Mouse (Mus musculus) liver, postnatal 0 days (tissue): ENCODE results near the gene Plekhg2. TPM values are rescaled to one million over a fixed set of nuclear protein-coding genes. Genes with fewer than 3 reads are reported as not detected.

Experiments
- ATAC-seq: fragments of 200-750 bp; cut with Nextera tagmentation; 2 replicates; pipeline ENCODE4 v1.8.0; 2017; ENCODE audit warnings: mild to moderate bottlenecking, moderate library complexity
- DNase-seq: peaks from one replicate; pipeline ENCODE4 v3.0.0-alpha.2; 2016
- H3K27ac ChIP-seq: fragments of 300-500 bp; sonication (generic); 2 replicates; pipeline ENCODE4 v1.5.1; 2014; ENCODE audit warnings: antibody characterized with exemption, moderate library complexity, mild to moderate bottlenecking, low read depth
- H3K27me3 ChIP-seq: fragments of 300-500 bp; sonication (generic); 2 replicates; pipeline ENCODE4 v1.6.1; 2014; ENCODE audit warnings: low read length, control low read depth, mixed read lengths; ENCODE audit not compliant: insufficient read depth
- H3K36me3 ChIP-seq: fragments of 300-500 bp; sonication (generic); replicated peaks from 2 replicates; pipeline ENCODE4 v1.6.1; 2014; ENCODE audit warnings: mild to moderate bottlenecking, control low read depth, low read length, moderate library complexity, mixed read lengths; ENCODE audit not compliant: insufficient read depth
- H3K4me1 ChIP-seq: fragments of 300-500 bp; sonication (generic); 2 replicates; pipeline ENCODE4 v1.6.1; 2014; ENCODE audit warnings: antibody characterized with exemption, mild to moderate bottlenecking, control low read depth; ENCODE audit not compliant: insufficient read depth
- H3K4me2 ChIP-seq: fragments of 300-500 bp; sonication (generic); 2 replicates; pipeline ENCODE4 v1.6.1; 2014; ENCODE audit warnings: low read depth, mild to moderate bottlenecking, low read length, moderate library complexity, mixed read lengths
- H3K4me3 ChIP-seq: fragments of 300-500 bp; sonication (generic); 2 replicates; pipeline ENCODE4 v1.5.1; 2014; ENCODE audit warnings: low read depth, low read length
- H3K9ac ChIP-seq: fragments of 300-500 bp; sonication (generic); replicated peaks from 2 replicates; pipeline ENCODE4 v1.6.1; 2014; ENCODE audit warnings: mild to moderate bottlenecking, moderate library complexity
- H3K9me3 ChIP-seq: fragments of 300-500 bp; sonication (generic); 2 replicates; pipeline ENCODE4 v1.6.1; 2016; ENCODE audit warnings: mild to moderate bottlenecking, control low read depth, low read length, mixed read lengths
- CTCF ChIP-seq: sonication (generic); IDR thresholded peaks from 2 replicates; pipeline ENCODE4 v1.5.1; 2016; ENCODE audit warnings: antibody characterized with exemption, low read depth
- EP300 ChIP-seq: IDR thresholded peaks from 2 replicates; pipeline ENCODE4 v1.6.1; 2016; ENCODE audit warnings: antibody characterized with exemption, low read depth, mild to moderate bottlenecking
- WGBS: fragments of 180-500 bp; shearing (Covaris S2); extraction: QIAGEN DNeasy Blood & Tissue Kit; methylation state at CpG from one replicate; pipeline ENCODE4 v1.1.7; 2014; ENCODE audit not compliant: insufficient replicate concordance; 5-methylcytosine and 5-hydroxymethylcytosine counted together
- polyA plus RNA-seq: library from polyadenylated mRNA; unstranded; fragments of >200 nt; fragmentation: Nextera tagmentation; extraction: Ambion mirVana; gene quantifications from 2 replicates; pipeline ENCODE4 v1.2.1, GENCODE M21; 2015

Plekhg2 gene
- polyA plus RNA-seq, 1 experiment from 2014 or later = 3.9 TPM

DNA sequence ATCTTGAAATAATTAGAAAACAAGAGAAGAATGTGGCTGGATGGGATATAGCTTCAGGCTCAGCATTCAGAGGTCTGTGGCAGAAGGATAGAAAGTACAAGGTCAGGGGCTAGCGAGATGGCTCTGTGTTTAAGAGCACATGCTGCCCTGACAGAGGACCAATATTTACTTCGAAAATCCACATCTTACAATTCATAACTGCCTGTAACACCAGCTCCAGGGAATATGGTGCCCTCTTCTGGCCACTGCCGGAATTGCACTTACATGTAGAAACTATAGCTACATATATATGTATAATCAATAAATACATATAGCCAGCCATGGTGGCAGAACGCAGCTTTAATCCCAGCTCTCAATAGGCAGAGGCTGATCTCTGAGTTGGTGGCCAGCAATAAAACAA is 27.8 kb downstream of the Plekhg2 start:
- H3K4me2 ChIP-seq = no peak overlapping the region
- 3% methylated on average over 4 of the region's 4 CpGs for WGBS
- peak; percentile 95 for TF ChIP-seq CTCF
- no peak for TF ChIP-seq EP300
- H3K9ac ChIP-seq = no peak overlapping the region
- DNase-seq = peak; percentile 88
- no peak overlapping the region for H3K4me3 ChIP-seq
- H3K27me3 ChIP-seq = no peaks in the 10 kb centered on the region
- ATAC-seq = no peak
- H3K27ac ChIP-seq = no peak overlapping the region
- no peaks in the 10 kb centered on the region for H3K9me3 ChIP-seq
- H3K4me1 ChIP-seq = peaks cover 14% of the 10 kb centered on the region
- H3K36me3 ChIP-seq = no peaks in the 10 kb centered on the region

DNA sequence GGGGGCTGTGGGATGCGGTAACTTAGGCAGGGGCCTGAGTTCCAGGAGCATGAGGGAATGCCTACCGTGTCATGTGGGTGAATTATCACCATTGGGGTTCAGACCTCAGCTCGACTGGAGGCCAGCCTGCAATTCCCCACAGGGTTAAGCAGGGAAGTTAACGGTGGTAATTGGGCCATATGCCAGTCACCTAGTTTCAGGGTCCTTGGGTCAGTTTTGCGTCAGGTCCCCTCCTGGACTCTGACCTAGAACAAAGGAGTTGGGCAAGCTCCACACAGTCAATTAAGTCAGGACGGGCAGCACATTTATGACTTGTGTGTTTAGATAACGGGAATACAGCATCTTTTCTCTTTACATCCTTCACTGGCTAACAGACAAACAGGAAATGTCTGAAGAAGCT is 31.0 kb downstream of the Plekhg2 start:
- H3K4me1 ChIP-seq = peaks cover 17% of the 10 kb centered on the region
- peak overlapping the region; percentile 29 for H3K4me2 ChIP-seq
- 35% methylated on average over 7 of the region's 7 CpGs for WGBS
- H3K27ac ChIP-seq = peak overlapping the region; percentile 81
- DNase-seq = peak; percentile 65
- ATAC-seq = peak; percentile 48
- no peaks in the 10 kb centered on the region for H3K9me3 ChIP-seq
- H3K27me3 ChIP-seq = no peaks in the 10 kb centered on the region
- no peak overlapping the region for H3K4me3 ChIP-seq
- TF ChIP-seq EP300 (peak; percentile 65; the same call in 1 of the 2 replicates), CTCF (no peak)
- no peaks in the 10 kb centered on the region for H3K36me3 ChIP-seq
- H3K9ac ChIP-seq = no peak overlapping the region

DNA sequence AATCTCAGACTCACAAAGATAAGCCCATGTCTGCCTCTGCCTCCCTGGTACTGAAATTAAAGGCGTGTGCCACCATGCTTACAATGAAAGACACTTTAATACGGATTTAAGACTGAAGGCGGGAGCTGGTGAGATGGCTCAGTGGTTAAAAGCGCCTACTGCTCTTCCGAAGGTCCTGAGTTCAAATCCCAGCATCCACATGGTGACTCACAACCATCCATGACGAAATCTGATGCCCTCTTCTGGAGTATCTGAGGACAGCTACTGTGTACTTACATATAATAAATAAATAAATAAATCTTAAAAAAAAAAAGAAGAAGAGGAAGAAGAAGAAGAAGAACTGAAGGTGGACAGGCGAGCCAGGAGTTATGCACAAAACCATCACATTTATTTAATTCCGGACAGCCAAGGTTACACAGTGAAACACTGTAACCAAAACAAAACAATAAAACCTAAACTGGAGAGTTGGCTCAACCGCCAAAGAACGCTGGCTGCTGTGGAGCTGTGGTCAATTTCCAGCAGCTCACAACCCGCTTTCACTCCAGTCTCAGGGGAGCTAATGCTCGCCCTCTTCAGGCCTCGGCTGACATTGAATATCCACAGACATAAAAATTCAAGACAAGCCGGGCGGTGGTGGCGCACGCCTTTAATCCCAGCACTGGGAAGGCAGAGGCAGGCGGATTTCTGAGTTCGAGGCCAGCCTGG is 33.0 kb downstream of the Plekhg2 start:
- Histone ChIP-seq H3K9me3 (no peaks in the 10 kb centered on the region), H3K27me3 (no peaks in the 10 kb centered on the region), H3K36me3 (peaks cover 4% of the 10 kb centered on the region; the same call in 1 of the 2 replicates), H3K27ac (peak overlapping the region; percentile 89), H3K4me3 (peak overlapping the region; percentile 90), H3K9ac (peak overlapping the region; percentile 96), H3K4me1 (peaks cover 17% of the 10 kb centered on the region), H3K4me2 (peak overlapping the region; percentile 87)
- TF ChIP-seq EP300 (no peak), CTCF (peak; percentile 57)
- DNase-seq (peak; percentile 65), ATAC-seq (peak; percentile 0; the same call in 1 of the 2 replicates)
- 36% methylated on average over 19 of the region's 19 CpGs for WGBS

DNA sequence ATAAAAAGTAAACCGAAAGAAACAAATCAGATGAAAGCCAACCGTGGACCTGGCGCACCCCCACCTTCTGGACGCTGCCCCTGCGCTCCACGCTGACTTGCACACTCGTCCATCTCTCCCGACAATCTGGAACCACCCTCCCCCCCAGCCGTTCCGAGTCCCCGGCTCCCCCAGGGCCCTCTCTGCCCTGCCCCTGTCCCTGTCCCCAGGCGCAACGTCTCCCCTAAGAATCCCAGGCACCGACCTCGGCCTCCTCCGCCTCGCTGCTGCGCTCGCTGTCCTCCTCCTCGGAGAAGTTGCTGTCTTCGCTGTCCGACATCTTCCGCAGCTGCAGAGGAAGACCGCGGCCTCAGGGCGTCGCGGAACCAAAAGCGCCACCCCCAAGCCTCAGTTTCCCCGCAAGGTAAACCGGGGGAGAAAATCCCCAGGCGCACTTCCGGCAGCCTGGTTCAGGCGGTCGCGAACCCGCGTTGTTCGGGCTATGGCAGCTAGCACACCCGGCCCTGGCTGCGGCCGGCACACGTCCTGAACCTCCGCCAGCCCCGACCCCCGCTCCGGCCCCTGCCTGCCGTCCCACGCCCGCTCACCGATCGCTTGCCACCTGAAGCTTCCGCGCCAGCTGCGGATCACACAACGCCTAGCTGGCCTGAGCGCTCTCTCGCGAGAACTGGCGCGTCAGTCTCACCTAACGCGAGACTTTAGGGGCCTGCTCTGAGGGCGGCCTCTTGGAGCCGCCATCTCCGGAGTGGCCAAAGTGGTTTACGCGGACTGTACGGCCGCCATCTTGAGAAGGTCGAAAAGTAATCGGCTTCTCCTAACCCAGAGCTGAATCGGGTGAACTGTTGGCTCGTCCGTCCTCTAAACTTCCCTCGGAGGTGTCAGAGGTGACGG is 34.0 kb downstream of the Plekhg2 start, which contains the start of gene Supt5:
Gene Supt5 (minus strand): TSS at position 639 of the 891 bp plus-strand sequence.
- DNase-seq (peak; percentile 97), ATAC-seq (peak; percentile 98)
- under 1% methylated on average over 76 of the region's 77 CpGs for WGBS
- peak within 1 kb of the TSS; percentile 96 for H3K9ac ChIP-seq
- peak; percentile 88 for TF ChIP-seq EP300
- TF ChIP-seq CTCF = no peak; the same call in none of the 2 replicates
- H3K4me3 ChIP-seq = peak within 1 kb of the TSS; percentile 90
- H3K9me3 ChIP-seq = no peaks in the 10 kb centered on the region
- peaks cover 17% of the 10 kb centered on the region for H3K4me1 ChIP-seq
- H3K4me2 ChIP-seq = peak within 1 kb of the TSS; percentile 87
- H3K36me3 ChIP-seq = peaks cover 4% of the 10 kb centered on the region; the same call in 1 of the 2 replicates
- no peaks in the 10 kb centered on the region for H3K27me3 ChIP-seq
- H3K27ac ChIP-seq = peak within 1 kb of the TSS; percentile 89

DNA sequence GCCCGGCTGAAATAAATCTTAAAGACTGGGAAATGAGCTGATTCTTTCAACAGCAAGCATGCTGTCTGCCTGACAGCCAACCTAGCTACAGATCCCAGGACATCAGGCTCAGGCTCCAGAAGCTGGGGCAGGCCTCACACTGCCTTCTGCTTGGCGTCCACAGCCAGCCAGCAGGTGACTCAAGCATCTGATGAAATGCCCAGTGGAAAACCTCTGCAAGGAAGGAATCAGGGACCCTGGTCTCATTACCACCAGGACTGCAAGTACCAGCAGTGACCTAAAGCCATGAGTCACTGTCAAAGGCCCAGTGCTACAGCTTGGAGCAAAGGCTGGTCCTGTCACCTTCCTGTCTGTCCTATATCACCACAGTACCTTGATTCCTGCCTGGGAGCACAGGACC is 36.9 kb downstream of the Plekhg2 start:
- TF ChIP-seq CTCF (no peak), EP300 (no peak)
- H3K4me2 ChIP-seq = no peak overlapping the region
- ATAC-seq = no peak
- H3K9ac ChIP-seq = no peak overlapping the region
- no peaks in the 10 kb centered on the region for H3K9me3 ChIP-seq
- 86% methylated on average over 2 of the region's 2 CpGs for WGBS
- peaks cover 11% of the 10 kb centered on the region for H3K4me1 ChIP-seq
- H3K36me3 ChIP-seq = peaks cover 14% of the 10 kb centered on the region
- H3K27me3 ChIP-seq = no peaks in the 10 kb centered on the region
- H3K4me3 ChIP-seq = no peak overlapping the region
- no peak for DNase-seq
- H3K27ac ChIP-seq = no peak overlapping the region

DNA sequence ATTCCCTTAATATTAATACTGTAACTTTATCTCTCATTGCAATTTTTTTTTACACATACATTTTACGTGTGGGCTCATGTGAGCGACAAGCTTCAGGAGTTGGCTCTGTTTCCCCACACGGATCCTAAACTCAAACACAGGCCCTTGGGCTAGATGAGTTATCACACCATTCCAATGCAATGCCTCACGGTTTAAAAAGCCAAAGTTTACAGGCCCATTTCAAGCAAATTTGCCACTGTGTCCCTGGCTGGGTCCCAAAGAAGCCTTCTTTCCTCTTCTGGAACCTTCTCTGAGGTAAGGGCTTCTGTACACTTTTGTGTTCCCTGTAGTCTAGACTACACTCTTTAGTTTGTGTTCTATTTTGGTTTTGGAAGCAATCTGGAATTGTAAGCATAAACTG is 37.9 kb downstream of the Plekhg2 start:
- H3K4me2 ChIP-seq = no peak overlapping the region

More for the DNA sequence above, 37.9 kb downstream of the Plekhg2 start:
- no peak for DNase-seq
- WGBS = 91% methylated on average over 4 of the region's 4 CpGs
- Histone ChIP-seq H3K27ac (no peak overlapping the region), H3K4me3 (no peak overlapping the region), H3K9ac (no peak overlapping the region), H3K9me3 (no peaks in the 10 kb centered on the region), H3K27me3 (no peaks in the 10 kb centered on the region), H3K36me3 (peaks cover 23% of the 10 kb centered on the region), H3K4me1 (peaks cover 11% of the 10 kb centered on the region)
- ATAC-seq = no peak
- TF ChIP-seq EP300 = no peak
- no peak for TF ChIP-seq CTCF
